Mouse (Mus musculus) intestine, postnatal 0 days (tissue): ENCODE data around the gene Calm1. TPM values are rescaled to one million over a fixed set of nuclear protein-coding genes. Genes with fewer than 3 reads are reported as not detected.

Experiments used
- ATAC-seq: fragments of 200-750 bp; cut with Nextera tagmentation; 2 replicates; pipeline ENCODE4 v1.8.0; 2017; ENCODE audit warnings: mild to moderate bottlenecking, moderate TSS enrichment, moderate library complexity
- H3K27ac ChIP-seq: fragments of 300-500 bp; sonication (generic); 2 replicates; pipeline ENCODE4 v1.5.1; 2014; ENCODE audit warnings: mild to moderate bottlenecking, low read depth, low read length, moderate library complexity
- H3K27me3 ChIP-seq: fragments of 300-500 bp; sonication (generic); replicated peaks from 2 replicates; pipeline ENCODE4 v1.6.1; 2014; ENCODE audit warnings: low read length, mixed read lengths; ENCODE audit not compliant: control insufficient read depth, insufficient read depth
- H3K36me3 ChIP-seq: fragments of 300-500 bp; sonication (generic); 2 replicates; pipeline ENCODE4 v1.6.1; 2014; ENCODE audit warnings: mild to moderate bottlenecking, moderate library complexity; ENCODE audit not compliant: control insufficient read depth, insufficient read depth
- H3K4me1 ChIP-seq: fragments of 300-500 bp; sonication (generic); replicated peaks from 2 replicates; pipeline ENCODE4 v1.6.1; 2014; ENCODE audit warnings: antibody characterized with exemption, low read length, mixed read lengths; ENCODE audit not compliant: control insufficient read depth, insufficient read depth
- H3K4me2 ChIP-seq: fragments of 300-500 bp; sonication (generic); replicated peaks from 2 replicates; pipeline ENCODE4 v1.6.1; 2014; ENCODE audit warnings: low read depth, mild to moderate bottlenecking, moderate library complexity
- H3K4me3 ChIP-seq: fragments of 300-500 bp; sonication (generic); 2 replicates; pipeline ENCODE4 v1.5.1; 2014; ENCODE audit warnings: low read depth, low read length
- H3K9ac ChIP-seq: fragments of 300-500 bp; sonication (generic); 2 replicates; pipeline ENCODE4 v1.6.1; 2014; ENCODE audit warnings: mild to moderate bottlenecking, low read depth, low read length
- H3K9me3 ChIP-seq: fragments of 300-500 bp; sonication (generic); 2 replicates; pipeline ENCODE4 v1.6.1; 2016; ENCODE audit warnings: mixed run types; ENCODE audit not compliant: control insufficient read depth
- CTCF ChIP-seq: sonication (generic); IDR thresholded peaks from 2 replicates; pipeline ENCODE4 v1.5.1; 2016; ENCODE audit warnings: low read depth, mild to moderate bottlenecking, control low read depth, antibody characterized with exemption, moderate library complexity
- WGBS: fragments of 180-500 bp; shearing (Covaris S2); extraction: QIAGEN DNeasy Blood & Tissue Kit; methylation state at CpG from one replicate; pipeline ENCODE4 v1.1.7; 2014; 5-methylcytosine and 5-hydroxymethylcytosine counted together
- polyA plus RNA-seq: library from polyadenylated mRNA; unstranded; fragments of >200 nt; fragmentation: Nextera tagmentation; extraction: Ambion mirVana; gene quantifications from 2 replicates; pipeline ENCODE4 v1.2.1, GENCODE M21; 2015

The Calm1 gene
- polyA plus RNA-seq, 1 experiment from 2014 or later: 3,331 TPM

DNA sequence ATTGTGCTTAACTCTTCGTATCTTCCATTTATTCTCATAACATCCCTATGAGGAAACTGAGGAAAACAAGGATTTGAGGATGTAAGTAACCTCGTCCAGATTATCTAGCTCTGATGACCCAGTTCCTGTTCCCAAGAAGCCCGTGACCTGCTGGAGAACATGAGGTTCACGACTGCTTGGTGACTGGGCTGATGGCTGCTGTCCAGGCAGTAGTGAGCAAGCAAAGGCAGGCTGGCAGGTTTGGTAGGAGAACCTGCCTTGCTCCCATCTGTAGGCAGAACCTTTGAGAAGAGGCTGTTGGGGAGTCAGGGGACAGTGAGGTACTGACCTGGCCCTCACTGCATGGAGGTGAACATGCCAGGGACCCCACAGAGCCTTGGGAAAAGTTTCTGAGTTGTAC, 26.0 kb downstream of the Calm1 start:
- Histone ChIP-seq H3K9ac (no peak overlapping the region), H3K4me1 (no peaks in the 10 kb centered on the region), H3K27ac (no peak overlapping the region), H3K27me3 (no peaks in the 10 kb centered on the region), H3K4me2 (no peak overlapping the region), H3K4me3 (no peak overlapping the region), H3K9me3 (no peaks in the 10 kb centered on the region), H3K36me3 (no peaks in the 10 kb centered on the region)
- WGBS: 77% methylated on average over 4 of the region's 4 CpGs
- ATAC-seq: no peak
- no peak for TF ChIP-seq CTCF

DNA sequence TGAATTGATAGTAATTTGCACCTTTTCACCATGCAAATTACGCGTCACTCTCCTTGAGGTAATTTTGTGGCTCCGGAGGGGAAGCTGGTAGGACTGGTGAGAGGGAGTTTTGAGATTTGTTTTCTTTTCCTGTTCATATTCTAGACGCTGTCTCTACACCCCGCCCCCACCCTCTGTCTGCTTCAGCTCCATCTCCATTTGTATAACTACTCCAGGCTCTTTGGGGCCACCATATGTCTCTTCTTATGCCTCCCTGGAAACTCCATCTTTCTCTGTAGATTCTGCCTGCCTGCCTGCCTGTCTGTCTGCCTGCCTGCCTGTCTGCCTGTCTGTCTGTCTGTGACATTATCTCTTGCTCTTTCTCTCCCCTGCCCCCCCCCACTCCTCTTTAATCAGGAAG, 26.8 kb downstream of the Calm1 start:
- Histone ChIP-seq H3K4me1 (no peaks in the 10 kb centered on the region), H3K9me3 (no peaks in the 10 kb centered on the region), H3K27me3 (no peaks in the 10 kb centered on the region), H3K36me3 (no peaks in the 10 kb centered on the region), H3K4me3 (no peak overlapping the region), H3K9ac (no peak overlapping the region), H3K27ac (no peak overlapping the region), H3K4me2 (no peak overlapping the region)
- 69% methylated on average over 5 of the region's 5 CpGs for WGBS
- no peak for ATAC-seq
- no peak for TF ChIP-seq CTCF

DNA sequence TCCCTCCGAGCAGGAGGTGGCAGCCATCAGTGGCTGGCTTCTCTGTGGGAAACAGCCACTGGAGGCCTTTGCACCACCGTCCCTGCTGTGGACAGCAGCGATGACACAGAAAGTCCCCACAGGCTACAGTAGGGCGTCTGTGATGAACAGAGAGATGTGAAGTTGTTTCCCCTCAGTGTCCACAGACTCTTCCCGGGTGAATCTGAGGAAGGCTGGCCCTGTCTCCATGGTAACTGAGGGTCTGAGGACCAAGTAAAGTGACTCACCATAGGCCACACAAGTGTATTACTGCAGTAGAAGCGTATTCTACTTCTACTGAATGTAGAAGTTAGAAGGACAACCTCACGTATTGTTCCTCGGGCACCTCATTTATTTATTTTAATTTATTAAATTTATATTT, 27.4 kb downstream of the Calm1 start:
- Histone ChIP-seq H3K4me3 (no peak overlapping the region), H3K36me3 (no peaks in the 10 kb centered on the region), H3K9me3 (no peaks in the 10 kb centered on the region), H3K4me2 (no peak overlapping the region), H3K4me1 (no peaks in the 10 kb centered on the region), H3K27ac (no peak overlapping the region), H3K27me3 (no peaks in the 10 kb centered on the region), H3K9ac (no peak overlapping the region)
- TF ChIP-seq CTCF: no peak
- ATAC-seq: no peak
- 73% methylated on average over 8 of the region's 8 CpGs for WGBS

DNA sequence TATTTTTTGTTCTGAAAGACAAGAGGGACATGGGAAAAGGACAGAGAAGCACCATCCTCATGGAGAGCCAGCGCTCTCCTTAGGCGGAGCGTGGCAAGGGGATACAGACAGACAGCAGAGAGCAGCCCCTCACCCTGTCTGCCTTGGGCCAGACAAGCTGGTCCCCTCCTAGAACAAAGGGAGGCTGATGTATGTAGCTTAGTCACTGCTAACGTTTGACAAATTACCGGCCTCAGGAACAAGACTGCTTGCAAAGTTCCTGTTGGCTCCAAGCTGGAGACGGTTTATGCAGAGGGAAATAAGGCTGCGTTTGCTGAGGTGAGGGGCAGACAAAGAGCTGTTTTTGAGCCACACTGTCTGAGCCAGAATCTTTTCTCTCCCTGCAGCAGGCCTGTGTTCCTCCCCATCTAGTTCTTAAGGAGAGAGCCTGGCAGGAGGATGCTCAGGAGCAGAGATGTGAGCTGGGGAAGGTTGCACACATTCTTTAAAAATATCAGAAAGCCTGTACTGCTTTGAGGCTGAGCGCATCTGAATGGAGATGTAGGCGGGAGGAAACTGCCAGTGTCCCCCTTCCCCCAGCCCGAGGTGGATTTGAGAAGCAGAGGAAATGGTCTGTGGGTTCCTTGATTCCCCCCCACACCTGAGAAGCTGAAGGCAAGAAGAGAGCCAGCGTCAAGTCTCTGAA, 28.9 kb downstream of the Calm1 start:
- Histone ChIP-seq H3K4me3 (no peak overlapping the region), H3K27ac (no peak overlapping the region)
- WGBS: 55% methylated on average over 11 of the region's 11 CpGs

DNA sequence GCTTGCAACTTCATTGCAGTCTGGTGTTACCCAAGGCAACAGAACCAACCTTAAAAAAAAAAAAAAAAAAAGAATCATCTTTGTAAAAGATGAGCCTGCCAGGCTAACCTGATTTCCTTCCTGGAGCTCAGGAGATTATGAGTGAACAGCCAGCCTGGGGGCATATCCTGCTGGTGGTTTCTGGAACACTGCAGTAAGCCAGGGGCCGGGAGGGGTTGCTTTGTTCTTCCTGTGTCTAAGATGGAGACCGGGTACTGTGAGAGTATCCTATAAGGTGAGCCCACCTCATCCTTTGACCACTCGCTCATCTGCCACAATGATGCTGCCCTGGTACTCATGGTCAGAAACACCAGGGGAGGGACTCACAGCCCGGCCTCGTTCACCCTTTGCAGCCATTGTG, 35.0 kb downstream of the Calm1 start:
- TF ChIP-seq CTCF: no peak
- H3K9me3 ChIP-seq: no peaks in the 10 kb centered on the region
- H3K27me3 ChIP-seq: no peaks in the 10 kb centered on the region
- no peak overlapping the region for H3K4me2 ChIP-seq
- WGBS: 82% methylated on average over 5 of the region's 5 CpGs
- H3K36me3 ChIP-seq: no peaks in the 10 kb centered on the region
- no peak overlapping the region for H3K27ac ChIP-seq
- no peak overlapping the region for H3K4me3 ChIP-seq
- no peaks in the 10 kb centered on the region for H3K4me1 ChIP-seq
- H3K9ac ChIP-seq: no peak overlapping the region
- ATAC-seq: no peak

More for the DNA sequence above, 28.9 kb downstream of the Calm1 start:
- no peak overlapping the region for H3K9ac ChIP-seq
- no peaks in the 10 kb centered on the region for H3K9me3 ChIP-seq
- H3K36me3 ChIP-seq: no peaks in the 10 kb centered on the region
- no peaks in the 10 kb centered on the region for H3K27me3 ChIP-seq
- H3K4me2 ChIP-seq: no peak overlapping the region
- ATAC-seq: no peak
- H3K4me1 ChIP-seq: no peaks in the 10 kb centered on the region
- TF ChIP-seq CTCF: no peak

DNA sequence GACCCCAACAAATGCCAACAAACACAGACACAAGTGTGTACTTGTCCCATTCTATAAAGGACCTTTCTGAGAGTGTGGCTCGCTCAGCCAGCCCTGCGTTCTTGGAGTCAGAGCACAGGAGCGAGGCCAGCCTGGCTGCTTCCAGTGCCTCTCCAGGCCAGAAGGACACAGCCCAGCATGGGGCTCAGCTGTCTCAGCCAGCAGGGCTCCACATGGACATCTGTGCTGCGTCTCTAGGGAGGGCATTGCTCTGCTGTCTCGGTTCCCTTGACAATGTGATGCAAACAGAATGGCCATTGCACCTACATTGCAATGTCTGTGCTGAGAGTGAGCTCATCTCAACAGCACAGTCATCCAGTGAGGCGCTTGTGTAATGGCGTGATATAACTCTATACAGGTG, 35.7 kb downstream of the Calm1 start:
- no peak for TF ChIP-seq CTCF
- no peak overlapping the region for H3K4me2 ChIP-seq
- 84% methylated on average over 7 of the region's 7 CpGs for WGBS
- H3K36me3 ChIP-seq: no peaks in the 10 kb centered on the region
- no peak overlapping the region for H3K9ac ChIP-seq
- no peak overlapping the region for H3K4me3 ChIP-seq
- ATAC-seq: no peak
- H3K9me3 ChIP-seq: no peaks in the 10 kb centered on the region
- H3K27me3 ChIP-seq: no peaks in the 10 kb centered on the region
- H3K27ac ChIP-seq: no peak overlapping the region
- no peaks in the 10 kb centered on the region for H3K4me1 ChIP-seq

DNA sequence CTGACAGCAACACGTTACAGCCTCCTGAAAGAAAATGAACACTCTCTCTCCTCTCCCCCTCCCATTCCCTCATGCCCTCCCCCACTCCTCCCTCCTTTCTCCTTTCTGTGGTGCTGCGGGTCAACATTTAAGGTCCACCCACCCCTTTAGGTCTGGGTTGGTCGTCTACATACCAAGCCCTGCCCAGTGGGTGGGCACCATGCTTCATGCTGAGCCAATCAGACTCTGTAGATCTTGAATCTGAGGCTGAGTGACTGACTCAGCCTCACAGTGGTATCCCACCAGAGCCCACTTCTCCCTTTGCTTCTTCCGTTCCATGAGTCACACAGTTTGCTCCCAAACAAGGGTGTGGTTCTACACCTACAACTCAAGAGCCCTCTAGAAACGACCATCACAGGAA, 36.2 kb downstream of the Calm1 start:
- no peak for TF ChIP-seq CTCF
- Histone ChIP-seq H3K9me3 (no peaks in the 10 kb centered on the region), H3K27me3 (no peaks in the 10 kb centered on the region), H3K4me2 (no peak overlapping the region), H3K4me1 (no peaks in the 10 kb centered on the region), H3K27ac (no peak overlapping the region), H3K36me3 (no peaks in the 10 kb centered on the region), H3K9ac (no peak overlapping the region), H3K4me3 (no peak overlapping the region)
- WGBS: 33% methylated on average over 5 of the region's 5 CpGs
- ATAC-seq: no peak
